Mouse (Mus musculus) ES-CJ7 (cell line): Measurements from ENCODE around the gene Rnf227.

Source experiments
- DNase-seq: peaks from one replicate; pipeline ENCODE4 v3.0.0; 2011; ENCODE audit warnings: low read depth, low spot score

Gene Rnf227

GRCm38 (mm10) chr11:69371601-69372000, 31.3 kb downstream of the Rnf227 start:
- no peak for DNase-seq

GRCm38 (mm10) chr11:69372056-69372779, 32.0 kb downstream of the Rnf227 start:
- no peak for DNase-seq

- peak; percentile 63 for DNase-seq
Observed at GRCm38 (mm10) chr11:69372780-69373170, 32.5 kb downstream of the Rnf227 start.

DNA sequence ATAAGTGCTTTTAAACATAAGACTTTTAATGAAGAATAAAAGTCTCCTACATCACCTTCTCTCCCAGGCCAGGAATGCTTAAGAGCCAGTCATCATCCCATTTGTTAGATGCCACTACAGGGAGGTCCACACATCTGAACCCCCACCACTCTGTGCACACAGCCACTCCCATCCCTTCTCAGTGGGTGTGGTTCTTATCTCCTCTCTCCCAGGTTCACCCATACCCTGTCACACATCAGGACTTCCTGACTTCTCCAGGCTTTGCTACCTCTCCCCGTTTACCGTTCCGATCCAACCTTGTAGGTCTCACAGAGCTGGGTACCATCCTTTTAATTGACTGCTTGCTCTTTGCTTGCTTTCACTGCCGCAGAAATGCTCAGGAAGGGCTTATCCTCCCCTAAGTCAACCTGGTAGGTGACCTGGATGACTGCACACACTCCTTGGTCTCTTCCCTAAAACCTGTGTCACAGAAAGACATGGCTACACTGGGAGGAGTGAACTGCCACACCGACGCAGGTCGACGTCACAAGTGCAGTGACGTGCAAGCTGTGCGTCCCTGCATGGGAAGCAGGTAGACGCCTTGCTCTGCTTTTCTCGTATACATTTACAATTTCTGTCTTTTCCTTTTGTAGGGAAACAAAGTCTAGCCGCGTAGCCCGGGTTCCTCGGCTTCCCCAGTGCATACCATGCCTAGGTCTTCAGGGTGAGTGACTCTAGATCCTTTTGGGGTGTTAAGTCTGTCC, 33.1 kb downstream of the Rnf227 start:
- peak; percentile 83 for DNase-seq

DNA sequence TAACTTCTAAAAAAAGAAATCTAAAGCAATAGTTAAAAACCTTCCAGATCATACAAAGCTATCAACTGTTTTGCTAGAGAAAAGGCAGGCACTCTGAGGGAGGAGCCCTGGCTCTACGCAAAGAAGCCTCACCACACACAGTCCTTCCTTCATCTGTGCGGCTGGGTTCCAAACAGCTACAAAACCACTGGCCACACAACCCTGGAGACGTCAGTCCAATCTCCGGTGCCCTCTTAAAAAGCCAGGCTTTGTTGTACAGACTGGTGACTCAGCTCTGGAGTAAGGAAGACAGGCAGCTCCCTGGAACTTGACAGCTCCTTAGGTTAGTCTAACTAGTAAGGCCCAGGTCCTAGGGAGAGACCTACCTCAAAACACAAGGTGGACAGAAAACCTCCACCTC, 35.4 kb downstream of the Rnf227 start:
- DNase-seq: no peak

- DNase-seq: no peak
Observed at GRCm38 (mm10) chr11:69377766-69378165, 37.5 kb downstream of the Rnf227 start.

- no peak for DNase-seq
Observed at GRCm38 (mm10) chr11:69379600-69379999, 39.3 kb downstream of the Rnf227 start.

GRCm38 (mm10) chr11:69381356-69381755, 41.1 kb downstream of the Rnf227 start:
- DNase-seq: no peak

- no peak for DNase-seq
Observed at GRCm38 (mm10) chr11:69382478-69383105, 42.3 kb downstream of the Rnf227 start.

- no peak for DNase-seq
Observed at GRCm38 (mm10) chr11:69384979-69385378, 44.7 kb downstream of the Rnf227 start.

- DNase-seq: no peak
Observed at GRCm38 (mm10) chr11:69386758-69387157, 46.5 kb downstream of the Rnf227 start.

- DNase-seq: peak; percentile 1
Observed at GRCm38 (mm10) chr11:69388680-69389079, 48.4 kb downstream of the Rnf227 start.

- DNase-seq: peak; percentile 22
Observed at GRCm38 (mm10) chr11:69389531-69390399, 49.5 kb downstream of the Rnf227 start.

DNA sequence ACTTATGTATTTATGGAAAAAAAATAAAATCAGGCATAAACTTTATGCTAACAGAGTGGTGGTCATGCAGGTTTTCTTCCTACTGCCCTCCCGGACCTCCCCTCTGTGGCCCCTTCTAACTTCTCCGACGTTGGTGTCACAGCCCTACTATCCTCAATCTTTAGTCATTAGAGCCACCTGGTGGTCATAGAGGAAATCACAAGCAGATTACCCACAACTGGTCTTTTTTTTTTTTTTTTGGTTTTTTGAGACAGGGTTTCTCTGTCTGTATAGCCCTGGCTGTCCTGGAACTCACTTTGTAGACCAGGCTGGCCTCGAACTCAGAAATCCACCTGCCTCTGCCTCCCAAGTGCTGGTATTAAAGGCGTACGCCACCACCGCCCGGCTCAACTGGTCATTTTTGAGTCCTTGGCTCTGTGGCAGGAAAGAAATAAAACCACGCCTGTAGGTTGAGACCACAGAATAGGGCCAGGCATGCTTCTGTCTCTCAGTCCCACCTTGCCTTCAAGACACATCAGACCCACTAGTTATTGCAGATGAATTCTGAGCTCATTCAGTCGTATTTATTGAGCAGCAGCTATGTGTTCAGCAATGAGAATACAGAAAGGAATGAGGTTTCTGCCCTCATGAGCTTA, 50.3 kb downstream of the Rnf227 start:
- DNase-seq: peak; percentile 76
